Mouse (Mus musculus) MEL (cell line): ENCODE measurements around the gene Uchl5.

Source experiments
- BHLHE40 ChIP-seq: IDR thresholded peaks from 2 replicates; pipeline ENCODE4 v1.6.1; 2012; ENCODE audit warnings: low read depth, mild to moderate bottlenecking, inconsistent platforms, low read length, improper control_type of control experiment, borderline replicate concordance
- CHD2 ChIP-seq: IDR thresholded peaks from 2 replicates; pipeline ENCODE4 v1.6.1; 2011; ENCODE audit warnings: low read length, improper control_type of control experiment
- CTCF ChIP-seq, 3 experiments: IDR thresholded peaks in 2 of 3; conservative IDR thresholded peaks in 1 of 3; 2 replicates each; pipeline ENCODE4 v1.5.1; 2011 to 2012; ENCODE audit warnings: low read length in 3 of 3, low read depth in 2 of 3, mild to moderate bottlenecking in 2 of 3, improper control_type of control experiment in 1 of 3, inconsistent platforms in 1 of 3, mixed read lengths in 1 of 3, moderate library complexity in 1 of 3; ENCODE audit not compliant: control insufficient read depth in 1 of 3, insufficient read depth in 1 of 3, poor library complexity in 1 of 3, severe bottlenecking in 1 of 3
- E2F4 ChIP-seq: IDR thresholded peaks from 2 replicates; pipeline ENCODE4 v1.6.1; 2011; ENCODE audit warnings: low read depth, low read length, improper control_type of control experiment, borderline replicate concordance
- ELF1 ChIP-seq: IDR thresholded peaks from 2 replicates; pipeline ENCODE4 v1.6.1; 2014; ENCODE audit warnings: low read depth, mild to moderate bottlenecking, inconsistent platforms, low read length, improper control_type of control experiment, moderate library complexity
- EP300 ChIP-seq, 2 experiments: IDR thresholded peaks; 2 replicates each; pipeline ENCODE4 v1.6.1; 2011; ENCODE audit warnings: improper control_type of control experiment in 2 of 2, low read length in 2 of 2, low read depth in 1 of 2, mild to moderate bottlenecking in 1 of 2
- POLR2A ChIP-seq, 2 experiments: IDR thresholded peaks; 2 replicates each; pipeline ENCODE4 v1.6.1; 2011 to 2012; ENCODE audit warnings: low read length in 2 of 2, mild to moderate bottlenecking in 2 of 2, control low read depth in 1 of 2, improper control_type of control experiment in 1 of 2, low read depth in 1 of 2, moderate library complexity in 1 of 2; ENCODE audit not compliant: control insufficient read depth in 1 of 2, insufficient read depth in 1 of 2, poor library complexity in 1 of 2
- SIN3A ChIP-seq: IDR thresholded peaks from 2 replicates; pipeline ENCODE4 v1.6.1; 2012; ENCODE audit warnings: low read length, improper control_type of control experiment, inconsistent platforms
- TAL1 ChIP-seq: IDR thresholded peaks from 2 replicates; pipeline ENCODE4 v1.6.1; 2012; ENCODE audit warnings: mild to moderate bottlenecking, inconsistent platforms, low read length, moderate library complexity, mixed read lengths
- TCF12 ChIP-seq: IDR thresholded peaks from 2 replicates; pipeline ENCODE4 v1.6.1; 2014; ENCODE audit warnings: low read depth, mild to moderate bottlenecking, inconsistent platforms, low read length, improper control_type of control experiment, moderate library complexity
- USF1 ChIP-seq: IDR thresholded peaks from 2 replicates; pipeline ENCODE4 v1.6.1; 2014; ENCODE audit warnings: low read depth, mild to moderate bottlenecking, inconsistent platforms, low read length, improper control_type of control experiment, moderate library complexity
- USF2 ChIP-seq, 2 experiments: IDR thresholded peaks; 2 replicates each; pipeline ENCODE4 v1.6.1; 2011 to 2012; ENCODE audit warnings: improper control_type of control experiment in 2 of 2, low read length in 2 of 2, borderline replicate concordance in 1 of 2, inconsistent platforms in 1 of 2, low read depth in 1 of 2, mild to moderate bottlenecking in 1 of 2; ENCODE audit not compliant: insufficient read depth in 1 of 2

DNA sequence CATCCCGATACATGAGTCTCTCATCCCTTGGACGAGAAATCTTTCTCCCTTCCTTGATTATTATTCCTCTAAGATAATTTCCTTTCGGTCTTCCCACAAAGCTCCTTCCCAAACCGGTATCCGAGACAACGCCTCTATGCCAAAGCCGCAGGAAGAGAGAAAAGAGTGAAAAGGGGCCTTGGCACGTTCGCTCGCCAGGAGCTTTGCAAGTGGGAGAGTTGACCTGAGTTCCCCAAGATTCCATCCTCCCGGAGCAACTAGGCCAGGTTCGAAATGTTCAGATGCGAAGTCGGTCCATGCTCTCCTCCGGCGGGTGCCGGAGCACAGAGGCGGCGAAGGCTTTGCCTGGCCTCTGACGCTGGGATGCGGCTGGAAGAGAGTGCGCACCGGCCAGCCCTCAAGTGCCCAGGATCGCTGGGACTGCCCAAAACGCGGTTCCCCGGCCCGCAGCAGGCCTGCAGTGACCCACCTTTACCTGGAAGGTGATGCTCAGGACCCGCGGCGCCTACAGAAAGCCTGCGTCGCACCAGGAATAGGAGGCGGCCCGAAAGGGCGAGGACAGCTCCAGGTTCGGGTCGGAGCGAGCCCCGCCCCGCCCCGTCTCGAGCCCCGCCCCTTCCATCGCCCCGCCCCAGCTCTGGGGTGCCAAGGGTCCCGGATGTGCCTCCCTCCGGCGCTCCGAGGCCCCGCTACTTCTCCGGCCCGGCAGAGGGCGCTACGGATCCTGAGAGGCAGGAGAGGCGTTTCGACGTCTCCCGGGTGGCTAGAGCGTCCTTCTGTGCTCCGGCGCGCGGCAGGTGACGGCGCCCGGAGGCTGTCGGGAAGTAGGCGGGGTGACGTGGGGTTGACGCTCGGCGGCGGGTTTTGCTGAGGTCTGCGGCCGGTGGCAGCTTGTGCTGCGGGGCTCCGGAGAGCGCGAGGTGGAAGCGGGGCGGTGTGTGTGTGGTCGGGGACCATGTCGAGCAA lies at the start of gene Uchl5, which contains the start of gene Trove2:
- TF ChIP-seq TAL1 (no peak), USF1 (peak; percentile 82), E2F4 (no peak), CTCF (IDR thresholded peaks at IDR 0.05 in 2 of 3, conservative IDR thresholded peaks at IDR 0.05 in 1 of 3; ENCODE audit: control insufficient read depth in 1 of 3, insufficient read depth in 1 of 3, low read depth in 2 of 3, low read length in 3 of 3, poor library complexity in 1 of 3, severe bottlenecking in 1 of 3) (peak; percentile 44 to 94 (median 89); a peak in 5 of 6 replicates), POLR2A (IDR thresholded peaks at IDR 0.05; ENCODE audit: control insufficient read depth in 1 of 2, insufficient read depth in 1 of 2, low read depth in 1 of 2, low read length in 2 of 2, poor library complexity in 1 of 2) (peak; percentile 79 to 92), SIN3A (peak; percentile 90), EP300 (IDR thresholded peaks at IDR 0.05; ENCODE audit: low read depth in 1 of 2, low read length in 2 of 2) (0 out of 4 replicates have a peak, but pooled peaks of 1 of the 2 experiments have one; percentile 32), TCF12 (peak; percentile 83), BHLHE40 (peak; percentile 29; the same call in 1 of the 2 replicates), ELF1 (peak; percentile 81), CHD2 (no peak), USF2 (IDR thresholded peaks at IDR 0.05; ENCODE audit: borderline replicate concordance in 1 of 2, insufficient read depth in 1 of 2, low read depth in 1 of 2, low read length in 2 of 2) (no peak)
